Mouse (Mus musculus) heart, adult 2 months (tissue): ENCODE measurements around the gene Asb8.

Experiments
- CTCF ChIP-seq: fragments of 200-600 bp; IDR thresholded peaks from 2 replicates; pipeline ENCODE4 v1.8.1; 2022; ENCODE audit warnings: antibody characterized with exemption, mild to moderate bottlenecking, moderate library complexity
- POLR2A ChIP-seq: fragments of 200-500 bp; IDR thresholded peaks from 2 replicates; pipeline ENCODE4 v1.6.1; 2011; ENCODE audit warnings: mild to moderate bottlenecking, low read depth, low read length, control low read depth; ENCODE audit not compliant: insufficient read depth

DNA sequence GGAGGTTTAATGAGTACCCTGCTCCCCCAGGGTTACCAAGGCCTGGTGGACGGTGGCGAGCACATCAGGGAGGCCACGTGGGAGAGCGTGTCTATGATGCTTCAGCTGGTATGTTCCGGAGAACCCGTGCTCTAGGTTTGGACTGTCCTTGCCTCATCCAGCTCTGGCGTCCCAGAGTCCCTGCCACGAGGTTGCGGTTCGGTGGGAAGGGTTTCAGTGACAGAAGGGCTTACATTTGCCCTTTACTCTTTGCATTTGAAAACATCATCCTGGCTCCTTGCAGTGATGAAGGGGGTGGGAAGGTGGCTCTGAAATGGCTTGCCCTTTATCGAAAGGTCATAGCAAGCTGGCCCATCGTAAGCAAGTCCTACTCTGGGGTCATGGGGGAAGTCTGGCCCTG is 46.1 kb downstream of the Asb8 start:
- TF ChIP-seq POLR2A (no peak), CTCF (no peak)
